In the genomic region with DNA sequence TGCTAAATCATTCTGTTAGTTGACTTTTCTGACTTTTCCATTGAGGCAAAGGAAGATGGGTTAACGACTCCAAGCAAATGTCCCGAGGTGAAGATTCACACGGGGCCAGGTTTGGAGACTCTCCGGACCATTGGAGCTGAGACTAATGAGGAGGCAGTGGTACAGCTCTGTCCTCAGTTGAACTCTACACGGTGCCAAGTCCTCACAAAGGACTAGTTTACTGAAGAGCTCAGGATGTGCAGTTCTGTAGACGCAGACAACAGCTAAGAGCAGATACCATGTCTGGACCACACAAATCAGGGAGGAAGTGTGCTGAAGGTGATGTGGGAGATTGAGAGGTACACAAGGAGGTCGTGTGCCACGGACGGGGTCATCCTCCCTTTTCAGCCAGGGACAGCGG, we compare ENCODE assay signal across 24 mouse cellular contexts. TPM values are rescaled to one million over a fixed set of nuclear protein-coding genes. Genes with fewer than 3 reads are reported as not detected.
DNase-seq lines count a peak whose midpoint lies in the region; ATAC-seq and TF ChIP-seq lines count a peak whose summit lies in the region.
"Had no signal": no experiment of that assay in that cellular context is flagged by ENCODE, and none has a peak within 500 bp of the region (broad histone marks: within the 10 kb centered on the region; RNA-seq: fewer than 3 reads in every experiment).

No protein-coding gene starts in this region.

- peaks cover 36% of the 10 kb centered on the region for H3K27me3 ChIP-seq in forebrain, embryonic 10.5 days (ENCODE audit: poor library complexity, severe bottlenecking)
- H3K27me3 ChIP-seq in forebrain, embryonic 14.5 days (replicated peaks; ENCODE audit: control insufficient read depth, insufficient read depth, low read length), result no peaks in the 10 kb centered on the region
- no peaks in the 10 kb centered on the region for H3K27me3 ChIP-seq in hindbrain, postnatal 0 days (ENCODE audit: insufficient read depth, low read length)
- no peaks in the 10 kb centered on the region for H3K27me3 ChIP-seq in hindbrain, embryonic 11.5 days (ENCODE audit: control insufficient read depth, insufficient read depth, low read length)
- H3K27me3 ChIP-seq in heart, embryonic 11.5 days (ENCODE audit: control insufficient read depth, insufficient read depth, low read length), result peaks cover 12% of the 10 kb centered on the region

- DNase-seq in forebrain, embryonic 10.5 days (ENCODE audit: extremely low spot score, low spot score), result no peak
- DNase-seq in forebrain, embryonic 14.5 days (ENCODE audit: low spot score), result no peak
- DNase-seq in hindbrain, postnatal 0 days (ENCODE audit: low spot score), result no peak
- DNase-seq in hindbrain, embryonic 11.5 days (ENCODE audit: low spot score), result no peak
- DNase-seq in right cerebral cortex, postnatal 10 days (ENCODE audit: low spot score in 2 of 2), result peak; percentile 51 to 54
- DNase-seq in right cerebral cortex, postnatal 14 days, result no peak
- DNase-seq: adrenal gland, postnatal 10 days; B cell, adult 2 months; cerebellum, adult 18-20 months; cerebellum, adult 9-11 months; cerebellum, postnatal 36 days; gastrocnemius, postnatal 10 days; heart, adult 2 months; heart, postnatal 36 days had no signal

- no peak overlapping the region for H3K4me3 ChIP-seq in forebrain, embryonic 10.5 days
- H3K4me3 ChIP-seq in forebrain, embryonic 14.5 days (ENCODE audit: low read depth, low read length), result no peak overlapping the region
- H3K4me3 ChIP-seq in hindbrain, postnatal 0 days (ENCODE audit: low read length), result no peak overlapping the region
- no peak overlapping the region for H3K4me3 ChIP-seq in hindbrain, embryonic 11.5 days (ENCODE audit: low read depth, low read length)
- H3K4me3 ChIP-seq in heart, embryonic 11.5 days (ENCODE audit: low read depth, low read length), result no peak overlapping the region
- H3K4me3 ChIP-seq: embryonic facial prominence, embryonic 10.5 days; erythroblast, embryonic 14.5 days; heart, adult 2 months; heart, embryonic 12.5 days had no signal

- peak overlapping the region; percentile 36 for H3K27ac ChIP-seq in forebrain, embryonic 10.5 days
- no peak overlapping the region for H3K27ac ChIP-seq in forebrain, embryonic 14.5 days (ENCODE audit: low read depth, low read length)
- H3K27ac ChIP-seq in hindbrain, postnatal 0 days, result no peak overlapping the region
- H3K27ac ChIP-seq in hindbrain, embryonic 11.5 days (ENCODE audit: low read depth, low read length), result no peak overlapping the region
- no peak overlapping the region for H3K27ac ChIP-seq in heart, embryonic 11.5 days (ENCODE audit: low read depth, low read length)
- H3K27ac ChIP-seq: embryonic facial prominence, embryonic 10.5 days; heart, adult 2 months had no signal

- no peak overlapping the region for H3K9ac ChIP-seq in forebrain, embryonic 14.5 days (ENCODE audit: low read length)
- no peak overlapping the region for H3K9ac ChIP-seq in hindbrain, postnatal 0 days (replicated peaks; ENCODE audit: low read length)
- H3K9ac ChIP-seq in hindbrain, embryonic 11.5 days (ENCODE audit: low read depth, low read length), result no peak overlapping the region
- no peak overlapping the region for H3K9ac ChIP-seq in heart, embryonic 11.5 days (ENCODE audit: low read depth, low read length)
- H3K9ac ChIP-seq: heart, embryonic 12.5 days had no signal

- TF ChIP-seq CTCF in hindbrain, postnatal 0 days (IDR thresholded peaks at IDR 0.05; ENCODE audit: low read depth), result no peak

- H3K4me1 ChIP-seq in forebrain, embryonic 10.5 days, result peaks cover 58% of the 10 kb centered on the region
- H3K4me1 ChIP-seq in forebrain, embryonic 14.5 days (ENCODE audit: control insufficient read depth, insufficient read depth, low read length), result peaks cover 6% of the 10 kb centered on the region; the same call in 1 of the 2 replicates
- no peaks in the 10 kb centered on the region for H3K4me1 ChIP-seq in hindbrain, postnatal 0 days (ENCODE audit: insufficient read depth, low read length)
- H3K4me1 ChIP-seq in hindbrain, embryonic 11.5 days (replicated peaks; ENCODE audit: control insufficient read depth, insufficient read depth, low read length), result 0 out of 2 replicates have a peak, but pooled peaks cover 2% of the 10 kb centered on the region
- H3K4me1 ChIP-seq in heart, embryonic 11.5 days (ENCODE audit: control insufficient read depth, insufficient read depth, low read length), result no peaks in the 10 kb centered on the region
- H3K4me1 ChIP-seq: heart, embryonic 12.5 days had no signal

- no peak for ATAC-seq in forebrain, embryonic 14.5 days
- peak; percentile 41; the same call in 1 of the 2 replicates for ATAC-seq in hindbrain, postnatal 0 days
- no peak for ATAC-seq in hindbrain, embryonic 11.5 days (ENCODE audit: low FRiP score)
- no peak for ATAC-seq in erythroblast, adult 5-6 weeks (replicated peaks; ENCODE audit: low FRiP score, poor library complexity, severe bottlenecking)
- ATAC-seq in heart, embryonic 11.5 days (replicated peaks; ENCODE audit: insufficient number of reproducible peaks, low FRiP score, low TSS enrichment), result no peak

- no peak overlapping the region for H3K4me2 ChIP-seq in forebrain, embryonic 14.5 days (ENCODE audit: low read length)
- no peak overlapping the region for H3K4me2 ChIP-seq in hindbrain, postnatal 0 days (ENCODE audit: low read depth, low read length)
- no peak overlapping the region for H3K4me2 ChIP-seq in hindbrain, embryonic 11.5 days (replicated peaks; ENCODE audit: low read depth, low read length)
- H3K4me2 ChIP-seq in heart, embryonic 11.5 days, result no peak overlapping the region
- H3K4me2 ChIP-seq: heart, embryonic 12.5 days had no signal

- H3K9me3 ChIP-seq in forebrain, embryonic 10.5 days, result no peaks in the 10 kb centered on the region
- H3K9me3 ChIP-seq in forebrain, embryonic 14.5 days (replicated peaks; ENCODE audit: control insufficient read depth, low read length), result no peaks in the 10 kb centered on the region
- no peaks in the 10 kb centered on the region for H3K9me3 ChIP-seq in hindbrain, postnatal 0 days (ENCODE audit: low read length)
- H3K9me3 ChIP-seq in hindbrain, embryonic 11.5 days (ENCODE audit: control insufficient read depth, low read length), result no peaks in the 10 kb centered on the region
- no peaks in the 10 kb centered on the region for H3K9me3 ChIP-seq in heart, embryonic 11.5 days (replicated peaks; ENCODE audit: control insufficient read depth, low read length)
- H3K9me3 ChIP-seq: embryonic facial prominence, embryonic 10.5 days; G1E; heart, embryonic 12.5 days had no signal

- H3K36me3 ChIP-seq in forebrain, embryonic 10.5 days (replicated peaks), result no peaks in the 10 kb centered on the region
- no peaks in the 10 kb centered on the region for H3K36me3 ChIP-seq in forebrain, embryonic 14.5 days (ENCODE audit: control insufficient read depth, insufficient read depth, low read length)
- H3K36me3 ChIP-seq in hindbrain, postnatal 0 days (ENCODE audit: insufficient read depth, low read length), result no peaks in the 10 kb centered on the region
- H3K36me3 ChIP-seq in hindbrain, embryonic 11.5 days (ENCODE audit: control insufficient read depth, insufficient read depth, low read length), result no peaks in the 10 kb centered on the region
- H3K36me3 ChIP-seq in heart, embryonic 11.5 days (ENCODE audit: control insufficient read depth, insufficient read depth, low read length), result no peaks in the 10 kb centered on the region
- H3K36me3 ChIP-seq: embryonic facial prominence, embryonic 10.5 days; G1E; heart, embryonic 12.5 days had no signal

- WGBS in forebrain, embryonic 10.5 days, result 76% methylated on average over 10 of the region's 10 CpGs
- WGBS in forebrain, embryonic 14.5 days, result 73% methylated on average over 10 of the region's 10 CpGs
- WGBS in hindbrain, postnatal 0 days, result 55% methylated on average over 10 of the region's 10 CpGs
- 64% methylated on average over 10 of the region's 10 CpGs for WGBS in hindbrain, embryonic 11.5 days
- 74% methylated on average over 10 of the region's 10 CpGs for WGBS in heart, embryonic 11.5 days (ENCODE audit: insufficient replicate concordance)

RNA-seq across cellular contexts. Expression of a gene that starts 17.3 kb away (rescaled TPM):
- polyA plus RNA-seq in forebrain, embryonic 10.5 days (2016; fragmentation: Nextera tagmentation; extraction: Ambion mirVana), result 0.46 and 0.47 TPM in 2 replicates
- 1.5 and 1.6 TPM in 2 replicates for polyA plus RNA-seq in forebrain, embryonic 14.5 days (2014; fragmentation: Nextera tagmentation; extraction: Ambion mirVana)
- 8.6 and 10.0 TPM in 2 replicates for total RNA-seq in hindbrain, postnatal 0 days (2014; rRNA removed)
- polyA plus RNA-seq in hindbrain, postnatal 0 days (2015; fragmentation: Nextera tagmentation; extraction: Ambion mirVana), result 5.4 and 5.6 TPM in 2 replicates
- polyA plus RNA-seq in hindbrain, embryonic 11.5 days (2014; fragmentation: Nextera tagmentation; extraction: Ambion mirVana), result 0.73 TPM in 2 replicates
- total RNA-seq in erythroblast, adult 5-6 weeks (2015; ENCODE audit: low replicate concordance), result 5.6 and 11.7 TPM in 2 replicates
- 0.85 and 2.8 TPM in 2 replicates for total RNA-seq in erythroblast, adult 5-6 weeks (2017; ENCODE audit: low replicate concordance)
- 0.09 TPM in 1 of 2 replicates, not detected in the other for polyA plus RNA-seq in heart, embryonic 11.5 days (2014; fragmentation: Nextera tagmentation; extraction: Ambion mirVana)
- polyA plus RNA-seq: CD4-positive, CD25-positive, alpha-beta regulatory T cell, adult 4 months; erythroblast, embryonic 14.5 days; G1E; heart, embryonic 12.5 days had no signal

RNA-seq across cellular contexts. Expression of a gene that starts 18.0 kb away (rescaled TPM):
- 10.6 and 10.8 TPM in 2 replicates for polyA plus RNA-seq in forebrain, embryonic 10.5 days (2016; fragmentation: Nextera tagmentation; extraction: Ambion mirVana)
- polyA plus RNA-seq in forebrain, embryonic 14.5 days (2014; fragmentation: Nextera tagmentation; extraction: Ambion mirVana), result 4.8 and 5.1 TPM in 2 replicates
- total RNA-seq in hindbrain, postnatal 0 days (2014; rRNA removed), result 12.2 and 14.7 TPM in 2 replicates
- polyA plus RNA-seq in hindbrain, postnatal 0 days (2015; fragmentation: Nextera tagmentation; extraction: Ambion mirVana), result 2.7 and 3.0 TPM in 2 replicates
- polyA plus RNA-seq in hindbrain, embryonic 11.5 days (2014; fragmentation: Nextera tagmentation; extraction: Ambion mirVana), result 11.0 and 11.8 TPM in 2 replicates
- 5.2 and 5.6 TPM in 2 replicates for total RNA-seq in erythroblast, adult 5-6 weeks (2015; ENCODE audit: low replicate concordance)
- total RNA-seq in erythroblast, adult 5-6 weeks (2017; ENCODE audit: low replicate concordance), result 5.3 and 8.1 TPM in 2 replicates
- polyA plus RNA-seq in heart, embryonic 11.5 days (2014; fragmentation: Nextera tagmentation; extraction: Ambion mirVana), result 8.8 and 9.8 TPM in 2 replicates

RNA-seq across cellular contexts. Expression of a gene that starts 29.2 kb away (rescaled TPM):
- polyA plus RNA-seq in forebrain, embryonic 10.5 days (2016; fragmentation: Nextera tagmentation; extraction: Ambion mirVana), result 0.17 and 0.43 TPM in 2 replicates
- 1.3 and 1.5 TPM in 2 replicates for polyA plus RNA-seq in forebrain, embryonic 14.5 days (2014; fragmentation: Nextera tagmentation; extraction: Ambion mirVana)
- 8.0 and 9.8 TPM in 2 replicates for total RNA-seq in hindbrain, postnatal 0 days (2014; rRNA removed)
- 3.6 and 4.2 TPM in 2 replicates for polyA plus RNA-seq in hindbrain, postnatal 0 days (2015; fragmentation: Nextera tagmentation; extraction: Ambion mirVana)
- 0.17 and 0.46 TPM in 2 replicates for polyA plus RNA-seq in hindbrain, embryonic 11.5 days (2014; fragmentation: Nextera tagmentation; extraction: Ambion mirVana)
- not detected in 2 replicates for total RNA-seq in erythroblast, adult 5-6 weeks (2015; ENCODE audit: low replicate concordance)
- total RNA-seq in erythroblast, adult 5-6 weeks (2017; ENCODE audit: low replicate concordance), result 2.1 TPM in 1 of 2 replicates, not detected in the other
- polyA plus RNA-seq in heart, embryonic 11.5 days (2014; fragmentation: Nextera tagmentation; extraction: Ambion mirVana), result 0.59 and 0.77 TPM in 2 replicates
- total RNA-seq: G1E; gastrocnemius, postnatal 4 days; heart, adult 2 months; heart, postnatal 36 days had no signal
- polyA plus RNA-seq: CD4-positive, CD25-positive, alpha-beta regulatory T cell, adult 4 months; G1E; heart, embryonic 12.5 days; heart, embryonic 16.5 days; intestine, embryonic 14.5 days had no signal

Comparison
In these comparisons a context has a peak if more than half of its experiments do, and no peak if none do; other contexts are left out.
1. DNase-seq: peak in right cerebral cortex, postnatal 10 days (2 of 2); none in forebrain, embryonic 10.5 days (single experiment), forebrain, embryonic 14.5 days (single experiment), hindbrain, postnatal 0 days (single experiment), hindbrain, embryonic 11.5 days (single experiment) and right cerebral cortex, postnatal 14 days (single experiment).